Mouse (Mus musculus) limb, embryonic 14.5 days (tissue): Measurements from ENCODE around the gene Muc20. TPM values are rescaled to one million over a fixed set of nuclear protein-coding genes. Genes with fewer than 3 reads are reported as not detected.

Experiments
- ATAC-seq: fragments of 200-750 bp; cut with Nextera tagmentation; 2 replicates; pipeline ENCODE4 v1.8.0; 2017; ENCODE audit warnings: low read depth, moderate number of reproducible peaks, moderate TSS enrichment; ENCODE audit not compliant: low FRiP score
- DNase-seq: peaks from one replicate; pipeline ENCODE4 v3.0.0-alpha.2; 2015; ENCODE audit warnings: low spot score
- H3K27ac ChIP-seq: fragments of 300-500 bp; sonication (generic); replicated peaks from 2 replicates; pipeline ENCODE4 v1.5.1; 2014; ENCODE audit warnings: low read depth, mild to moderate bottlenecking, low read length, moderate library complexity, mixed read lengths
- H3K27me3 ChIP-seq: fragments of 300-500 bp; sonication (generic); 2 replicates; pipeline ENCODE4 v1.6.1; 2014; ENCODE audit warnings: low read length, mixed read lengths; ENCODE audit not compliant: control insufficient read depth, insufficient read depth
- H3K36me3 ChIP-seq: fragments of 300-500 bp; sonication (generic); 2 replicates; pipeline ENCODE4 v1.6.1; 2014; ENCODE audit warnings: mild to moderate bottlenecking, low read length, moderate library complexity, mixed read lengths; ENCODE audit not compliant: control insufficient read depth, insufficient read depth
- H3K4me1 ChIP-seq: fragments of 300-500 bp; sonication (generic); 2 replicates; pipeline ENCODE4 v1.6.1; 2014; ENCODE audit warnings: antibody characterized with exemption, low read length, mixed read lengths; ENCODE audit not compliant: control insufficient read depth, insufficient read depth
- H3K4me2 ChIP-seq: fragments of 300-500 bp; sonication (generic); replicated peaks from 2 replicates; pipeline ENCODE4 v1.6.1; 2014; ENCODE audit warnings: low read depth, mild to moderate bottlenecking, low read length, moderate library complexity; ENCODE audit not compliant: severe bottlenecking
- H3K4me3 ChIP-seq: fragments of 300-500 bp; sonication (generic); replicated peaks from 2 replicates; pipeline ENCODE4 v1.5.1; 2014; ENCODE audit warnings: low read length
- H3K9ac ChIP-seq: fragments of 300-500 bp; sonication (generic); 2 replicates; pipeline ENCODE4 v1.6.1; 2014; ENCODE audit warnings: mild to moderate bottlenecking, low read depth, low read length, moderate library complexity; ENCODE audit not compliant: severe bottlenecking
- H3K9me3 ChIP-seq: fragments of 300-500 bp; sonication (generic); 2 replicates; pipeline ENCODE4 v1.6.1; 2016; ENCODE audit warnings: low read length; ENCODE audit not compliant: control insufficient read depth
- POLR2A ChIP-seq: fragments of 200-500 bp; IDR thresholded peaks from 2 replicates; pipeline ENCODE4 v1.8.0; 2012; ENCODE audit warnings: inconsistent platforms, mild to moderate bottlenecking, moderate library complexity, borderline replicate concordance; ENCODE audit not compliant: insufficient read depth, insufficient read length; ENCODE audit errors: extremely low read depth
- WGBS: fragments of 180-500 bp; shearing (Covaris S2); extraction: QIAGEN DNeasy Blood & Tissue Kit; methylation state at CpG from one replicate; pipeline ENCODE4 v1.1.7; 2014; 5-methylcytosine and 5-hydroxymethylcytosine counted together
- polyA plus RNA-seq, 2 experiments: library from polyadenylated mRNA; depleted of rRNA in 1 of 2; stranded (reverse) in 1 of 2; unstranded in 1 of 2; fragments of >200 nt; fragmentation: Nextera tagmentation in 1 of 2; extraction: Ambion mirVana in 1 of 2; gene quantifications; 2 replicates each; pipeline versions ENCODE4 v1.2.1 to v1.2.3; 2012 to 2014

Gene Muc20
- polyA plus RNA-seq, 2 experiments: 0.11 to 0.12 TPM

DNA sequence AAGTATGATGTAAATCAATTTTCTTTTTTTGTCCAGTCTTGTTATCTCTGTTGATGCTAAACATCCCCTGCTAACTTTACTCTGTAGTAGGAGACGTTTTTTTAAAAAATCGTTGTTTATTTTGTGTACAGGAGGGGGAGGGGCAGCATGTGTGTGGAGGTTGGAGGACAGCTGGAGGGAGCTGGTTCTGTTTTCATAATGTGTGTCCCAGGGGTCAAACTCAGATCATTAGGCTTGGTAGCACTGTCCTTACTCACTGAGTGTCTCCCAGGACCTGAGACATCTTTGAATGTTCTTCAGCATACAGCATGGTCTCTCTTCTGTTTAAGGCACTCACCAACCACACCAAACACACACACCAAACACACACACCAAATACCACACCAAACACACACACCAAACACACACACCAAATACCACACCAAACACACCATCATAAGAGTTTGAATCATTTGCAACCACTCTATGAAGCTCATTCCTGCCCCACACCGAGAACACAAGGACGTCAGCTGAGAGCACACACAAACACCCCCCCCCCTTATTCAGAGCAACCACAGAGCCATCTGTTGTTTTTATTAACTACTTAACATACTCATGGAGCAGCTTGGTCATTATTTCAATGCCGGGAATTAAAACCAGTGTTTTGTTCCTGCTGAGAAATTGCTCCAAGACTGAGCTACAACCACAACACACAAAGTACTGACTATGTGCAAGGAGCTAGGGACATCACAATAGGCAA, 13.7 kb downstream of the Muc20 start:
- Histone ChIP-seq H3K4me3 (no peak overlapping the region), H3K4me2 (no peak overlapping the region), H3K4me1 (no peaks in the 10 kb centered on the region), H3K27me3 (no peaks in the 10 kb centered on the region), H3K9me3 (no peaks in the 10 kb centered on the region), H3K27ac (no peak overlapping the region), H3K9ac (no peak overlapping the region), H3K36me3 (no peaks in the 10 kb centered on the region)
- DNase-seq (no peak), ATAC-seq (no peak)
- 26% methylated on average over 5 of the region's 5 CpGs for WGBS
- no peak for TF ChIP-seq POLR2A

DNA sequence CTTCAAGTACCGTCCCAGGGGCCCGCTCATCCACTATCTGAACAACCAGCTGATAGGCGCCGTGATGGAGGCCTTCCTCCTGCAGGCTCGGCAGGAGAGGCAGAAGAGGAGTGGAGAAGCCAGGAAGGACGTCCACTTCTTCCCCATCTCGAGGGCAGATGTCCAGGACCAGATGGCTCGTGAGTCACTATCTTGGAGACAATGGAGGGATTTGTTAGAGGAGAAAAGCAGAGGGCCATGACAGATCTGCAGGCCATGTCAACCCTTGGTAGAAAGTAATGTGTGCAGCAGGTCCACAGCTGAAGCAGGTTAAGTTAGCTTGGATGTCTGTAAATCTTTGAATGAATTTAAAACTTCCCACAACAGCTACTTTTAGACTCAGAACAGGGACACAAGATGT, 18.3 kb downstream of the Muc20 start:
- Histone ChIP-seq H3K27me3 (no peaks in the 10 kb centered on the region), H3K36me3 (no peaks in the 10 kb centered on the region), H3K4me2 (no peak overlapping the region), H3K27ac (no peak overlapping the region), H3K4me3 (no peak overlapping the region), H3K4me1 (no peaks in the 10 kb centered on the region), H3K9ac (no peak overlapping the region), H3K9me3 (no peaks in the 10 kb centered on the region)
- WGBS: 66% methylated on average over 8 of the region's 8 CpGs
- DNase-seq: no peak
- no peak for TF ChIP-seq POLR2A
- ATAC-seq: no peak

DNA sequence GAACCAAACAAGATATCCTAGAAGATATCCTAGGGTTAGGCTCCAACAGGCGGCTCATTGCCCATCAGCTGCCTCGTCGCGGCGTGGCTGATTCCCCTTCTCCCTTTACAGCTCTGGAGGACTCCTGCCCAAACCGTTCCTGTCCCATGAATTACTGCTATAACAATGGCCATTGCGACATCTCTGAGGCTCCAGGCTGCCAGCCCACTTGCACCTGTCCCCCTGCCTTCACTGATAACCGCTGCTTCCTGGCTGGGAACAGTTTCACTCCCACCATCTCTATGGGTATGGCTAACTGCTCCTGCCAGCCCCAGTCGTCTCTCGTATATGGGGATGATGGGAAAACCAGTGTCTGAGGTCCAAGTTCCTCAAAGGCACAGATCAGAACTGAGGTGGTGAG, 20.6 kb downstream of the Muc20 start:
- no peaks in the 10 kb centered on the region for H3K9me3 ChIP-seq
- TF ChIP-seq POLR2A: no peak
- WGBS: 62% methylated on average over 10 of the region's 10 CpGs
- no peak overlapping the region for H3K4me2 ChIP-seq
- H3K4me1 ChIP-seq: no peaks in the 10 kb centered on the region
- DNase-seq (no peak), ATAC-seq (no peak)
- H3K9ac ChIP-seq: no peak overlapping the region
- no peaks in the 10 kb centered on the region for H3K27me3 ChIP-seq
- no peak overlapping the region for H3K4me3 ChIP-seq
- H3K36me3 ChIP-seq: no peaks in the 10 kb centered on the region
- no peak overlapping the region for H3K27ac ChIP-seq

DNA sequence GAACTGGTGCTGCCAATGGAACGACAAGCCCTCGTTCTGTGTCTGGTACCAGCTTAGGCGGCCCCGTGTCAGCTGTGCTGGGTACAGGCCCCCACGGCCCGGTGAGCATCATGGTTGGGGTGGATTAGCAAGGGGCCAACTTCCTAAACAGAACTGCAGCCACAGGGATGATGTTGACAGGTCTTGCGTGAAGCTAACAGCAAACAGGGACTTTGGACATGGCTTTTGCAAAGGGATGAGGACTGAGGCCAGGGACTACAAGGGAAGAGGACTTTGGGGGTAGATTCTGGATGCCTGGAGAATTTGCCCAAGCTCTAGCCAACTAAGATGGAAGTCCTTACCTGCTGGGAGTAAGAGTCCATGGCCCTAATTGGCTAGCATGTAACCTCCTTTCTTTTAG, 30.3 kb downstream of the Muc20 start:
- H3K9ac ChIP-seq: no peak overlapping the region
- H3K4me2 ChIP-seq: no peak overlapping the region
- DNase-seq (no peak), ATAC-seq (no peak)
- no peak overlapping the region for H3K27ac ChIP-seq
- no peaks in the 10 kb centered on the region for H3K36me3 ChIP-seq
- no peaks in the 10 kb centered on the region for H3K27me3 ChIP-seq
- H3K4me1 ChIP-seq: no peaks in the 10 kb centered on the region
- no peak overlapping the region for H3K4me3 ChIP-seq
- TF ChIP-seq POLR2A: no peak
- H3K9me3 ChIP-seq: no peaks in the 10 kb centered on the region
- WGBS: 95% methylated on average over 7 of the region's 7 CpGs

DNA sequence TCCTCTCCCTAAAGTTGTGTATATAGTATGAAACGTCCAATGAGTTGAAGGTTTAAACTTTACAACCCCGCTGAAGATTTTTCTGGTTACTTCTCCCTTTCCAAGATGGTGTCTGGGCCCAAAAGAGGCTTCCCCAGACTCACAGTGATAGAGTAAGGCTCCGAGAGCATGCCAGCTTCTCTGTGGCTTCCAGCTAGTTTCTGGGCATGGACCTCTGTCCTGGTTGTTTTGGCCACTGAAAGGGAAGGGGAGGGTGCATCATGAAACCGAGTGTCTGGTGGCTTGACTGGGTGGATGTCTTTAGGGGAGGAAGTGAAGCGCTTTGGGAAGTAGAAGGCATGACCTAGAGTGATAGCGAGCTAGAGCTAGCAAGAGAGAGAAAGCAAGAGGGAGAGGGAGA, 32.3 kb downstream of the Muc20 start:
- Histone ChIP-seq H3K4me2 (no peak overlapping the region), H3K36me3 (no peaks in the 10 kb centered on the region), H3K27me3 (no peaks in the 10 kb centered on the region), H3K4me3 (no peak overlapping the region), H3K9me3 (no peaks in the 10 kb centered on the region), H3K9ac (no peak overlapping the region), H3K27ac (no peak overlapping the region), H3K4me1 (no peaks in the 10 kb centered on the region)
- TF ChIP-seq POLR2A: no peak
- DNase-seq: no peak
- no peak for ATAC-seq
- 82% methylated on average over 6 of the region's 6 CpGs for WGBS
